Mouse (Mus musculus) liver, embryonic 11.5 days (tissue): Measurements from ENCODE around the gene Mgp. TPM values are rescaled to one million over a fixed set of nuclear protein-coding genes. Genes with fewer than 3 reads are reported as not detected.

ENCODE experiments used
- ATAC-seq: fragments of 200-750 bp; cut with Nextera tagmentation; replicated peaks from 2 replicates; pipeline ENCODE4 v1.8.0; 2017; ENCODE audit warnings: moderate number of reproducible peaks, mild to moderate bottlenecking, moderate TSS enrichment, moderate library complexity; ENCODE audit not compliant: low FRiP score
- DNase-seq: peaks from one replicate; pipeline ENCODE4 v3.0.0-alpha.2; 2017; ENCODE audit warnings: low spot score
- H3K27ac ChIP-seq: fragments of 300-500 bp; sonication (generic); 2 replicates; pipeline ENCODE4 v1.5.1; 2014; ENCODE audit warnings: mild to moderate bottlenecking, low read depth, low read length, control low read depth
- H3K27me3 ChIP-seq: fragments of 300-500 bp; sonication (generic); replicated peaks from 2 replicates; pipeline ENCODE4 v1.6.1; 2014; ENCODE audit warnings: low read length, mixed read lengths; ENCODE audit not compliant: control insufficient read depth, insufficient read depth
- H3K36me3 ChIP-seq: fragments of 300-500 bp; sonication (generic); 2 replicates; pipeline ENCODE4 v1.6.1; 2014; ENCODE audit warnings: mild to moderate bottlenecking, low read length, moderate library complexity, mixed read lengths; ENCODE audit not compliant: control insufficient read depth, insufficient read depth
- H3K4me1 ChIP-seq: fragments of 300-500 bp; sonication (generic); replicated peaks from 2 replicates; pipeline ENCODE4 v1.6.1; 2014; ENCODE audit warnings: low read length, mixed read lengths; ENCODE audit not compliant: control insufficient read depth, insufficient read depth
- H3K4me2 ChIP-seq: fragments of 300-500 bp; sonication (generic); 2 replicates; pipeline ENCODE4 v1.6.1; 2014; ENCODE audit warnings: mild to moderate bottlenecking, control low read depth, moderate library complexity
- H3K4me3 ChIP-seq: fragments of 300-500 bp; sonication (generic); 2 replicates; pipeline ENCODE4 v1.5.1; 2014; ENCODE audit warnings: low read depth, low read length, control low read depth
- H3K9ac ChIP-seq: fragments of 300-500 bp; sonication (generic); 2 replicates; pipeline ENCODE4 v1.6.1; 2014; ENCODE audit warnings: low read depth, low read length, control low read depth
- H3K9me3 ChIP-seq: fragments of 300-500 bp; sonication (generic); 2 replicates; pipeline ENCODE4 v1.6.1; 2016; ENCODE audit warnings: low read length, inconsistent platforms, mixed read lengths; ENCODE audit not compliant: control insufficient read depth
- WGBS: fragments of 180-500 bp; shearing (Covaris S2); extraction: QIAGEN DNeasy Blood & Tissue Kit; methylation state at CpG from one replicate; pipeline ENCODE4 v1.1.7; 2014; 5-methylcytosine and 5-hydroxymethylcytosine counted together
- polyA plus RNA-seq: library from polyadenylated mRNA; unstranded; fragments of >200 nt; fragmentation: Nextera tagmentation; extraction: Ambion mirVana; gene quantifications from 2 replicates; pipeline ENCODE4 v1.2.1, GENCODE M21; 2014

Gene Mgp
- polyA plus RNA-seq, 1 experiment from 2014 or later: 8.2 TPM

- 86% methylated on average over 4 of the region's 4 CpGs for WGBS
- H3K9ac ChIP-seq: no peak overlapping the region
- H3K27ac ChIP-seq: no peak overlapping the region
- no peaks in the 10 kb centered on the region for H3K9me3 ChIP-seq
- H3K4me2 ChIP-seq: no peak overlapping the region
- H3K4me1 ChIP-seq: peaks cover 38% of the 10 kb centered on the region
- no peak for DNase-seq
- no peak overlapping the region for H3K4me3 ChIP-seq
- no peak for ATAC-seq
- no peaks in the 10 kb centered on the region for H3K27me3 ChIP-seq
- H3K36me3 ChIP-seq: no peaks in the 10 kb centered on the region; the same call in 1 of the 2 replicates
Measured at GRCm38 (mm10) chr6:136852348-136852747, 23.3 kb downstream of the Mgp start.

- no peak for DNase-seq
- peaks cover 29% of the 10 kb centered on the region for H3K4me1 ChIP-seq
- ATAC-seq: no peak
- H3K4me3 ChIP-seq: no peak overlapping the region
- H3K9ac ChIP-seq: 0 out of 2 replicates have a peak overlapping the region, but pooled peaks have one; percentile 5
- H3K36me3 ChIP-seq: no peaks in the 10 kb centered on the region; the same call in 1 of the 2 replicates
- WGBS: 62% methylated on average over 6 of the region's 6 CpGs
- peak overlapping the region; percentile 32; the same call in 1 of the 2 replicates for H3K27ac ChIP-seq
- no peaks in the 10 kb centered on the region for H3K27me3 ChIP-seq
- no peak overlapping the region for H3K4me2 ChIP-seq
- H3K9me3 ChIP-seq: no peaks in the 10 kb centered on the region
Measured at GRCm38 (mm10) chr6:136850267-136850666, 25.4 kb downstream of the Mgp start.

- peak overlapping the region; percentile 35; the same call in 1 of the 2 replicates for H3K4me2 ChIP-seq
- H3K36me3 ChIP-seq: no peaks in the 10 kb centered on the region; the same call in 1 of the 2 replicates
- H3K27me3 ChIP-seq: no peaks in the 10 kb centered on the region
- no peak overlapping the region for H3K4me3 ChIP-seq
- H3K9ac ChIP-seq: peak overlapping the region; percentile 26; the same call in 1 of the 2 replicates
- peak overlapping the region; percentile 64; the same call in 1 of the 2 replicates for H3K27ac ChIP-seq
- ATAC-seq: no peak
- H3K9me3 ChIP-seq: no peaks in the 10 kb centered on the region
- 78% methylated on average over 5 of the region's 5 CpGs for WGBS
- H3K4me1 ChIP-seq: peaks cover 20% of the 10 kb centered on the region
- no peak for DNase-seq
Measured at GRCm38 (mm10) chr6:136848971-136849370, 26.7 kb downstream of the Mgp start.

GRCm38 (mm10) chr6:136848399-136848798 is 27.2 kb downstream of the Mgp start:
- Histone ChIP-seq H3K27ac (peak overlapping the region; percentile 64), H3K9me3 (no peaks in the 10 kb centered on the region), H3K4me2 (peak overlapping the region; percentile 35), H3K4me1 (peaks cover 20% of the 10 kb centered on the region), H3K36me3 (no peaks in the 10 kb centered on the region; the same call in 1 of the 2 replicates), H3K9ac (peak overlapping the region; percentile 26; the same call in 1 of the 2 replicates), H3K27me3 (no peaks in the 10 kb centered on the region), H3K4me3 (no peak overlapping the region)
- ATAC-seq (peak; percentile 71), DNase-seq (no peak)
- WGBS: 65% methylated on average over 8 of the region's 8 CpGs

GRCm38 (mm10) chr6:136847790-136848189 is 27.8 kb downstream of the Mgp start:
- Histone ChIP-seq H3K9ac (no peak overlapping the region), H3K36me3 (no peaks in the 10 kb centered on the region; the same call in 1 of the 2 replicates), H3K27me3 (no peaks in the 10 kb centered on the region), H3K9me3 (no peaks in the 10 kb centered on the region), H3K4me1 (peaks cover 20% of the 10 kb centered on the region), H3K27ac (peak overlapping the region; percentile 64; the same call in 1 of the 2 replicates), H3K4me3 (no peak overlapping the region), H3K4me2 (peak overlapping the region; percentile 16)
- DNase-seq (no peak), ATAC-seq (peak; percentile 63)
- 23% methylated on average over 2 of the region's 2 CpGs for WGBS

- ATAC-seq (no peak), DNase-seq (no peak)
- H3K4me2 ChIP-seq: no peak overlapping the region
- WGBS: 94% methylated on average over 3 of the region's 3 CpGs
- H3K9me3 ChIP-seq: no peaks in the 10 kb centered on the region
- no peak overlapping the region for H3K27ac ChIP-seq
- H3K4me1 ChIP-seq: peaks cover 20% of the 10 kb centered on the region
- H3K27me3 ChIP-seq: no peaks in the 10 kb centered on the region
- H3K9ac ChIP-seq: no peak overlapping the region
- H3K4me3 ChIP-seq: no peak overlapping the region
- H3K36me3 ChIP-seq: no peaks in the 10 kb centered on the region; the same call in 1 of the 2 replicates
Measured at GRCm38 (mm10) chr6:136847267-136847666, 28.4 kb downstream of the Mgp start.

GRCm38 (mm10) chr6:136845706-136846480 is 29.7 kb downstream of the Mgp start:
- H3K4me2 ChIP-seq: no peak overlapping the region
- no peak overlapping the region for H3K27ac ChIP-seq
- H3K9ac ChIP-seq: no peak overlapping the region
- no peaks in the 10 kb centered on the region for H3K9me3 ChIP-seq
- no peaks in the 10 kb centered on the region; the same call in 1 of the 2 replicates for H3K36me3 ChIP-seq
- DNase-seq (no peak), ATAC-seq (no peak)
- no peak overlapping the region for H3K4me3 ChIP-seq
- 71% methylated on average over 5 of the region's 5 CpGs for WGBS
- H3K27me3 ChIP-seq: no peaks in the 10 kb centered on the region
- H3K4me1 ChIP-seq: peaks cover 20% of the 10 kb centered on the region

GRCm38 (mm10) chr6:136844903-136845302 is 30.7 kb downstream of the Mgp start:
- no peaks in the 10 kb centered on the region; the same call in 1 of the 2 replicates for H3K36me3 ChIP-seq
- no peak overlapping the region for H3K4me2 ChIP-seq
- no peak overlapping the region for H3K9ac ChIP-seq
- DNase-seq (no peak), ATAC-seq (no peak)
- H3K4me1 ChIP-seq: peaks cover 18% of the 10 kb centered on the region
- no peaks in the 10 kb centered on the region for H3K9me3 ChIP-seq
- 81% methylated on average over 2 of the region's 2 CpGs for WGBS
- H3K27me3 ChIP-seq: no peaks in the 10 kb centered on the region
- no peak overlapping the region for H3K4me3 ChIP-seq
- H3K27ac ChIP-seq: no peak overlapping the region
